Mouse (Mus musculus): Measurements from ENCODE around the gene Sectm1b. TPM values are rescaled to one million over a fixed set of nuclear protein-coding genes. Genes with fewer than 3 reads are reported as not detected.
"Not testable (repeated sequence)": the region's sequence is repeated elsewhere in the genome, so short reads cannot be mapped to it uniquely, and the experiment has no call there.

The Sectm1b gene
- polyA plus RNA-seq, 1 experiment = not detected

- H3K27me3 ChIP-seq (ENCODE audit: control insufficient read depth, insufficient read depth, low read length) = no peaks in the 10 kb centered on the region
- H3K4me3 ChIP-seq (replicated peaks; ENCODE audit: insufficient read depth, low read depth, low read length) = no peak overlapping the region
- TF ChIP-seq POLR2A (IDR thresholded peaks at IDR 0.05; ENCODE audit: borderline replicate concordance, insufficient read depth, low read length) (no peak), CTCF (IDR thresholded peaks at IDR 0.05; ENCODE audit: borderline replicate concordance, insufficient read depth, low read depth, low read length) (no peak)
- H3K27ac ChIP-seq (ENCODE audit: insufficient read depth, low read length) = no peak overlapping the region
- WGBS = 40% methylated on average over 1 of the region's 1 CpGs
- no peak for DNase-seq
- H3K4me1 ChIP-seq (ENCODE audit: control insufficient read depth, insufficient read depth, low read length) = no peaks in the 10 kb centered on the region
Observed at GRCm38 (mm10) chr11:121051793-121052192, 11.6 kb downstream of the Sectm1b start.

DNA sequence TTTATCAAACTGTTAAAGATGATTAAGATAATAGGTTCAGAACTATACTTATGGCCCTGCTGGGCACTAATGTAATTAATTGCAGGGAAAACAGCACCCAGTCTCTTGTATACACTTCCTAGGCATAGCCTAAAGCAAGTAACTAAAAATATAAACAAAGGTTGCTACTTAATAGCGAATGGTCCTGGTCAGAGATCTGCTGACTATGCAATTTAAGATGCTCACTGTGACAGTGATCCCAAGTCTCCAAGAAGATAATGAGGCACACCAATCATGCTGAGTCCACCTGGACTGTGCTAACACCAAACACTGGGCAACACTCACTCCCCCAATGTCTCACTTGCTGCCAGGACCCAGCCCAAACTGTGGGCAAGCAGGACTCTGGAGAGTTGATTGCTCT lies 13.5 kb downstream of the Sectm1b start:
- Histone ChIP-seq H3K4me1 (ENCODE audit: control insufficient read depth, insufficient read depth, low read length) (no peaks in the 10 kb centered on the region), H3K27ac (ENCODE audit: insufficient read depth, low read length) (no peak overlapping the region), H3K27me3 (ENCODE audit: control insufficient read depth, insufficient read depth, low read length) (no peaks in the 10 kb centered on the region), H3K4me3 (replicated peaks; ENCODE audit: insufficient read depth, low read depth, low read length) (no peak overlapping the region)
- DNase-seq = no peak
- 72% methylated on average over 1 of the region's 1 CpGs for WGBS
- TF ChIP-seq POLR2A (IDR thresholded peaks at IDR 0.05; ENCODE audit: borderline replicate concordance, insufficient read depth, low read length) = no peak
- TF ChIP-seq CTCF (IDR thresholded peaks at IDR 0.05; ENCODE audit: borderline replicate concordance, insufficient read depth, low read depth, low read length) = no peak

GRCm38 (mm10) chr11:121047826-121048399 lies 15.5 kb downstream of the Sectm1b start:
- Histone ChIP-seq H3K4me3 (replicated peaks; ENCODE audit: insufficient read depth, low read depth, low read length) (no peak overlapping the region), H3K27me3 (ENCODE audit: control insufficient read depth, insufficient read depth, low read length) (no peaks in the 10 kb centered on the region), H3K4me1 (ENCODE audit: control insufficient read depth, insufficient read depth, low read length) (no peaks in the 10 kb centered on the region), H3K27ac (ENCODE audit: insufficient read depth, low read length) (no peak overlapping the region)
- WGBS = 82% methylated on average over 2 of the region's 2 CpGs
- TF ChIP-seq POLR2A (IDR thresholded peaks at IDR 0.05; ENCODE audit: borderline replicate concordance, insufficient read depth, low read length) = no peak
- TF ChIP-seq CTCF (IDR thresholded peaks at IDR 0.05; ENCODE audit: borderline replicate concordance, insufficient read depth, low read depth, low read length) = no peak
- no peak for DNase-seq

- no peak for DNase-seq
- Histone ChIP-seq H3K4me3 (replicated peaks; ENCODE audit: insufficient read depth, low read depth, low read length) (no peak overlapping the region), H3K4me1 (ENCODE audit: control insufficient read depth, insufficient read depth, low read length) (no peaks in the 10 kb centered on the region), H3K27me3 (ENCODE audit: control insufficient read depth, insufficient read depth, low read length) (no peaks in the 10 kb centered on the region), H3K27ac (ENCODE audit: insufficient read depth, low read length) (no peak overlapping the region)
- TF ChIP-seq POLR2A (IDR thresholded peaks at IDR 0.05; ENCODE audit: borderline replicate concordance, insufficient read depth, low read length) (no peak), CTCF (IDR thresholded peaks at IDR 0.05; ENCODE audit: borderline replicate concordance, insufficient read depth, low read depth, low read length) (no peak)
- WGBS = 63% methylated on average over 1 of the region's 1 CpGs
Observed at GRCm38 (mm10) chr11:121045286-121045685, 18.1 kb downstream of the Sectm1b start.

DNA sequence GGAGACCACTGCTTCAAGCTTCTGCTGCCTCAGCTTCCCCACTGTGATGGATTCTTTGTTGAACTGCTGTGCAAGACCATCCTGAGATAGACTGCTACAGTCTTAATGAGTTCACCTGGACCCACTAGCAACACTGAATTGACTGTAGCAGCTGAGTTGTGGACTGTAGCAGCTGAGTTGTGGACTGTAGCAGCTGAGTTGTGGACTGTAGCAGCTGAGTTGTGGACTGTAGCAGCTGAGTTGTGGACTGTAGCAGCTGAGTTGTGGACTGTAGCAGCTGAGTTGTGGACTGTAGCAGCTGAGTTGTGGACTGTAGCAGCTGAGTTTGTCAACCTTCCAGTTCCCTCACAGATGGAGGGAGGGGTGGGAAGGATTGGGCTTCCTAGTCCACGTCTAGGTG lies 20.3 kb downstream of the Sectm1b start:
- H3K4me3 ChIP-seq (replicated peaks; ENCODE audit: insufficient read depth, low read depth, low read length); H3K27me3 ChIP-seq (ENCODE audit: control insufficient read depth, insufficient read depth, low read length); H3K4me1 ChIP-seq (ENCODE audit: control insufficient read depth, insufficient read depth, low read length); DNase-seq; H3K27ac ChIP-seq (ENCODE audit: insufficient read depth, low read length): not testable (repeated sequence)
- 62% methylated on average over 1 of the region's 1 CpGs for WGBS

DNA sequence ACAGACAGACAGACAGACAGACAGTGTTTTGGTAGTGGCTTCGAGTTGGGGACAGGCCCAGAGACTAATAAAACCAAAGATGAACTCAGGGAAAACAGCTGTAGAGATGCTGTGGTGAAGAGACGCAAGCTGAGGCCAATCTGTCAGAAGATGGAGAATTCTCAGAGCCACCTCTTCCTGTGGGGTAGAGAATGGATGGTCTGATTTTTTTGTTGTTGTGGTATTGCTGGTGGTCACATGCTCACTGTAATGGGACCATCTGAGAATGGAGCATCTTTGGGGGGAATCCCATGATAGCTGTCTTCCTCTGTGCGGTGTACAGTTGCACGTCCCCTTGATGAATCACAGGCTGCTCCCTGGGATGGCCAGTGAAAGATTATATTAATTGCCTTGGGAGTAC lies 20.9 kb downstream of the Sectm1b start:
- H3K4me1 ChIP-seq (ENCODE audit: control insufficient read depth, insufficient read depth, low read length) = no peaks in the 10 kb centered on the region
- TF ChIP-seq CTCF (IDR thresholded peaks at IDR 0.05; ENCODE audit: borderline replicate concordance, insufficient read depth, low read depth, low read length) (no peak), POLR2A (IDR thresholded peaks at IDR 0.05; ENCODE audit: borderline replicate concordance, insufficient read depth, low read length) (no peak)
- DNase-seq = no peak
- 74% methylated on average over 4 of the region's 4 CpGs for WGBS
- no peaks in the 10 kb centered on the region for H3K27me3 ChIP-seq (ENCODE audit: control insufficient read depth, insufficient read depth, low read length)
- no peak overlapping the region for H3K4me3 ChIP-seq (replicated peaks; ENCODE audit: insufficient read depth, low read depth, low read length)
- H3K27ac ChIP-seq (ENCODE audit: insufficient read depth, low read length) = no peak overlapping the region

- WGBS = 71% methylated on average over 4 of the region's 4 CpGs
- Histone ChIP-seq H3K27ac (ENCODE audit: insufficient read depth, low read length) (no peak overlapping the region), H3K27me3 (ENCODE audit: control insufficient read depth, insufficient read depth, low read length) (no peaks in the 10 kb centered on the region), H3K4me1 (ENCODE audit: control insufficient read depth, insufficient read depth, low read length) (no peaks in the 10 kb centered on the region), H3K4me3 (replicated peaks; ENCODE audit: insufficient read depth, low read depth, low read length) (no peak overlapping the region)
- no peak for TF ChIP-seq CTCF (IDR thresholded peaks at IDR 0.05; ENCODE audit: borderline replicate concordance, insufficient read depth, low read depth, low read length)
- TF ChIP-seq POLR2A (IDR thresholded peaks at IDR 0.05; ENCODE audit: borderline replicate concordance, insufficient read depth, low read length) = no peak
- DNase-seq = no peak
Observed at GRCm38 (mm10) chr11:121041636-121042035, 21.7 kb downstream of the Sectm1b start.

DNA sequence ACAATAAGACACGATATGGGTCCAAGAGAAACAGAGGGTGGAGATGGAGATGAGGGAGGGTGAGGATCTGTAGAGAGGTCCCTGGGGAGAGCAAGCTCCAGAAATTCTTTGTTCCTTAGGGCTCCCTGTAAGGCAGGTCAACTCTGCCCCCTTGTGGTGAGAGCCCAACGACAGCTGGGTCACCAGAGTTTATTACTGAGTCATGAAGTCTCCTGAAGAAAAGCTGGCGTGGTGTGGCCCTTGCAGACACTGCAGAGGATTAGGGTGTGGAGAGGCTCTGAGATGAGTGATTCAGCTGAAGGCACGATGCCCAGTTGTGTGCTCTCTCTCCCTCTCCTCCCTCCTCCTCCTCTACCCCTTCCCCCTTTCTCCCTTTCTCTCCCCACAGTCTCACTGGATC lies 22.2 kb downstream of the Sectm1b start:
- DNase-seq = peak; percentile 60 to 78
- no peak overlapping the region for H3K27ac ChIP-seq (ENCODE audit: insufficient read depth, low read length)
- H3K4me3 ChIP-seq (replicated peaks; ENCODE audit: insufficient read depth, low read depth, low read length) = no peak overlapping the region
- H3K27me3 ChIP-seq (ENCODE audit: control insufficient read depth, insufficient read depth, low read length) = no peaks in the 10 kb centered on the region
- WGBS = 3% methylated on average over 4 of the region's 4 CpGs
- peak; percentile 88 for TF ChIP-seq CTCF (IDR thresholded peaks at IDR 0.05; ENCODE audit: borderline replicate concordance, insufficient read depth, low read depth, low read length)
- no peak for TF ChIP-seq POLR2A (IDR thresholded peaks at IDR 0.05; ENCODE audit: borderline replicate concordance, insufficient read depth, low read length)
- H3K4me1 ChIP-seq (ENCODE audit: control insufficient read depth, insufficient read depth, low read length) = no peaks in the 10 kb centered on the region

Data from cerebellum, adult 2 months (tissue).